Mouse (Mus musculus) frontal cortex, postnatal 25 days (tissue): ENCODE results near the gene Crls1.

Experiments
- DNase-seq, 2 experiments: peaks; one replicate each; pipeline ENCODE4 v3.0.0; 2022; ENCODE audit warnings: low spot score in 2 of 2

Gene Crls1

GRCm38 (mm10) chr2:132884303-132884967 is 38.0 kb downstream of the Crls1 start:
- no peak for DNase-seq

GRCm38 (mm10) chr2:132885312-132885711 is 38.8 kb downstream of the Crls1 start:
- no peak for DNase-seq

GRCm38 (mm10) chr2:132893826-132894225 is 47.4 kb downstream of the Crls1 start:
- no peak for DNase-seq

GRCm38 (mm10) chr2:132898211-132898610 is 51.7 kb downstream of the Crls1 start:
- no peak for DNase-seq

- no peak for DNase-seq
These were observed 54.1 kb downstream of the Crls1 start for GRCm38 (mm10) chr2:132900596-132900995.

- DNase-seq, result no peak
These were observed 55.2 kb downstream of the Crls1 start for GRCm38 (mm10) chr2:132901636-132902035.

GRCm38 (mm10) chr2:132902056-132902455 is 55.6 kb downstream of the Crls1 start:
- no peak for DNase-seq

GRCm38 (mm10) chr2:132903498-132903897 is 57.0 kb downstream of the Crls1 start:
- DNase-seq, result peak in 1 of 2 experiments; percentile 42

GRCm38 (mm10) chr2:132904961-132905360 is 58.5 kb downstream of the Crls1 start:
- no peak for DNase-seq

- no peak for DNase-seq
These were observed 60.3 kb downstream of the Crls1 start for GRCm38 (mm10) chr2:132906763-132907162.

- DNase-seq, result no peak
These were observed 68.3 kb downstream of the Crls1 start for GRCm38 (mm10) chr2:132914785-132915184.
